Mouse (Mus musculus): Measurements from ENCODE around the gene Trmt10a. TPM values are rescaled to one million over a fixed set of nuclear protein-coding genes. Genes with fewer than 3 reads are reported as not detected.

The Trmt10a gene
- polyA plus RNA-seq, 1 experiment from 2014 or later, result 14.2 TPM

- Histone ChIP-seq H3K9me3 (ENCODE audit: low read depth, low read length) (no peaks in the 10 kb centered on the region), H3K4me2 (no peak overlapping the region), H3K4me3 (ENCODE audit: low read depth, low read length) (no peak overlapping the region), H3K27me3 (ENCODE audit: insufficient read depth, low read length) (no peaks in the 10 kb centered on the region), H3K36me3 (ENCODE audit: insufficient read depth) (no peaks in the 10 kb centered on the region), H3K27ac (ENCODE audit: low read depth) (no peak overlapping the region; the same call in 1 of the 2 replicates), H3K4me1 (ENCODE audit: insufficient read depth) (no peaks in the 10 kb centered on the region), H3K9ac (no peak overlapping the region)
- WGBS, result 78% methylated on average over 16 of the region's 16 CpGs
- DNase-seq (peak; percentile 45), ATAC-seq (ENCODE audit: insufficient read depth) (no peak)
- TF ChIP-seq CTCF (IDR thresholded peaks at IDR 0.05; ENCODE audit: low read depth), result no peak
These were observed 23.7 kb upstream of the Trmt10a start for GRCm38 (mm10) chr3:138119444-138120105.

GRCm38 (mm10) chr3:138121461-138121860, 21.8 kb upstream of the Trmt10a start:
- Histone ChIP-seq H3K36me3 (ENCODE audit: insufficient read depth) (no peaks in the 10 kb centered on the region), H3K9me3 (ENCODE audit: low read depth, low read length) (no peaks in the 10 kb centered on the region), H3K27me3 (ENCODE audit: insufficient read depth, low read length) (no peaks in the 10 kb centered on the region), H3K4me1 (ENCODE audit: insufficient read depth) (no peaks in the 10 kb centered on the region), H3K4me3 (ENCODE audit: low read depth, low read length) (no peak overlapping the region), H3K27ac (ENCODE audit: low read depth) (no peak overlapping the region), H3K4me2 (no peak overlapping the region), H3K9ac (no peak overlapping the region)
- ATAC-seq (ENCODE audit: insufficient read depth) (no peak), DNase-seq (no peak)
- WGBS, result 93% methylated on average over 2 of the region's 2 CpGs
- no peak for TF ChIP-seq CTCF (IDR thresholded peaks at IDR 0.05; ENCODE audit: low read depth)

GRCm38 (mm10) chr3:138123842-138124241, 19.4 kb upstream of the Trmt10a start:
- Histone ChIP-seq H3K27me3 (ENCODE audit: insufficient read depth, low read length) (no peaks in the 10 kb centered on the region), H3K9ac (no peak overlapping the region), H3K27ac (ENCODE audit: low read depth) (no peak overlapping the region), H3K9me3 (ENCODE audit: low read depth, low read length) (no peaks in the 10 kb centered on the region), H3K36me3 (ENCODE audit: insufficient read depth) (no peaks in the 10 kb centered on the region), H3K4me3 (ENCODE audit: low read depth, low read length) (no peak overlapping the region), H3K4me1 (ENCODE audit: insufficient read depth) (no peaks in the 10 kb centered on the region), H3K4me2 (no peak overlapping the region)
- no peak for ATAC-seq (ENCODE audit: insufficient read depth)
- no peak for DNase-seq
- WGBS, result 67% methylated on average over 10 of the region's 10 CpGs
- no peak for TF ChIP-seq CTCF (IDR thresholded peaks at IDR 0.05; ENCODE audit: low read depth)

GRCm38 (mm10) chr3:138129110-138129509, 14.1 kb upstream of the Trmt10a start:
- Histone ChIP-seq H3K36me3 (ENCODE audit: insufficient read depth) (no peaks in the 10 kb centered on the region), H3K4me3 (ENCODE audit: low read depth, low read length) (no peak overlapping the region), H3K9ac (no peak overlapping the region), H3K4me2 (no peak overlapping the region), H3K4me1 (ENCODE audit: insufficient read depth) (no peaks in the 10 kb centered on the region), H3K27ac (ENCODE audit: low read depth) (no peak overlapping the region), H3K27me3 (ENCODE audit: insufficient read depth, low read length) (no peaks in the 10 kb centered on the region), H3K9me3 (ENCODE audit: low read depth, low read length) (no peaks in the 10 kb centered on the region)
- 80% methylated on average over 6 of the region's 6 CpGs for WGBS
- ATAC-seq (ENCODE audit: insufficient read depth), result no peak
- DNase-seq, result no peak
- no peak for TF ChIP-seq CTCF (IDR thresholded peaks at IDR 0.05; ENCODE audit: low read depth)

GRCm38 (mm10) chr3:138130692-138131091, 12.6 kb upstream of the Trmt10a start:
- Histone ChIP-seq H3K27ac (ENCODE audit: low read depth) (no peak overlapping the region), H3K9me3 (ENCODE audit: low read depth, low read length) (no peaks in the 10 kb centered on the region), H3K27me3 (ENCODE audit: insufficient read depth, low read length) (no peaks in the 10 kb centered on the region), H3K4me1 (ENCODE audit: insufficient read depth) (no peaks in the 10 kb centered on the region), H3K4me2 (no peak overlapping the region), H3K9ac (no peak overlapping the region), H3K36me3 (ENCODE audit: insufficient read depth) (no peaks in the 10 kb centered on the region), H3K4me3 (ENCODE audit: low read depth, low read length) (no peak overlapping the region)
- DNase-seq (no peak), ATAC-seq (ENCODE audit: insufficient read depth) (no peak)
- no peak for TF ChIP-seq CTCF (IDR thresholded peaks at IDR 0.05; ENCODE audit: low read depth)
- WGBS, result 57% methylated on average over 1 of the region's 1 CpGs

- Histone ChIP-seq H3K4me3 (ENCODE audit: low read depth, low read length) (no peak overlapping the region), H3K27me3 (ENCODE audit: insufficient read depth, low read length) (no peaks in the 10 kb centered on the region), H3K9me3 (ENCODE audit: low read depth, low read length) (no peaks in the 10 kb centered on the region), H3K36me3 (ENCODE audit: insufficient read depth) (no peaks in the 10 kb centered on the region), H3K4me2 (no peak overlapping the region), H3K4me1 (ENCODE audit: insufficient read depth) (no peaks in the 10 kb centered on the region), H3K9ac (no peak overlapping the region), H3K27ac (ENCODE audit: low read depth) (no peak overlapping the region)
- ATAC-seq (ENCODE audit: insufficient read depth) (no peak), DNase-seq (no peak)
- no peak for TF ChIP-seq CTCF (IDR thresholded peaks at IDR 0.05; ENCODE audit: low read depth)
- 32% methylated on average over 9 of the region's 9 CpGs for WGBS
These were observed 12.1 kb upstream of the Trmt10a start for GRCm38 (mm10) chr3:138131168-138131567.

GRCm38 (mm10) chr3:138133463-138133862, 9.8 kb upstream of the Trmt10a start:
- no peak for DNase-seq

More at GRCm38 (mm10) chr3:138133463-138133862, 9.8 kb upstream of the Trmt10a start:
- no peaks in the 10 kb centered on the region for H3K27me3 ChIP-seq (ENCODE audit: insufficient read depth, low read length)
- H3K36me3 ChIP-seq (ENCODE audit: insufficient read depth), result no peaks in the 10 kb centered on the region
- no peaks in the 10 kb centered on the region for H3K4me1 ChIP-seq (ENCODE audit: insufficient read depth)
- no peak overlapping the region for H3K4me2 ChIP-seq
- H3K4me3 ChIP-seq (ENCODE audit: low read depth, low read length), result no peak overlapping the region
- no peak overlapping the region for H3K9ac ChIP-seq
- no peak for ATAC-seq (ENCODE audit: insufficient read depth)
- WGBS, result 90% methylated on average over 8 of the region's 8 CpGs
- H3K9me3 ChIP-seq (ENCODE audit: low read depth, low read length), result no peaks in the 10 kb centered on the region
- TF ChIP-seq CTCF (IDR thresholded peaks at IDR 0.05; ENCODE audit: low read depth), result no peak
- no peak overlapping the region for H3K27ac ChIP-seq (ENCODE audit: low read depth)

Data from lung, embryonic 14.5 days (tissue).